ENCODE assay signal across 15 mouse cellular contexts in genomic region chr2:10671299-10671632, GRCm38 (mm10).
DNase-seq lines count a peak whose midpoint lies in the region; ATAC-seq and TF ChIP-seq lines count a peak whose summit lies in the region.
"Had no signal": no experiment of that assay in that cellular context is flagged by ENCODE, and none has a peak within 500 bp of the region (broad histone marks: within the 10 kb centered on the region; RNA-seq: fewer than 3 reads in every experiment).

No protein-coding gene starts in this region.

- DNase-seq in kidney, postnatal 0 days (ENCODE audit: low spot score) = no peak
- no peak for DNase-seq in forebrain, embryonic 14.5 days (ENCODE audit: low spot score)
- no peak for DNase-seq in hindbrain, embryonic 10.5 days (ENCODE audit: low spot score)
- no peak for DNase-seq in thymus, adult 18-20 months
- DNase-seq in thymus, postnatal 4 days = no peak
- DNase-seq: cerebellum, postnatal 10 days; left cerebral cortex, postnatal 4 days; thymus, postnatal 14 days had no signal

- H3K4me1 ChIP-seq in kidney, postnatal 0 days (replicated peaks; ENCODE audit: insufficient read depth, low read length) = 0 out of 2 replicates have a peak, but pooled peaks cover 10% of the 10 kb centered on the region
- peaks cover 24% of the 10 kb centered on the region for H3K4me1 ChIP-seq in kidney, embryonic 15.5 days
- H3K4me1 ChIP-seq in forebrain, embryonic 14.5 days (ENCODE audit: control insufficient read depth, insufficient read depth, low read length) = peaks cover 9% of the 10 kb centered on the region; the same call in 1 of the 2 replicates
- peaks cover 15% of the 10 kb centered on the region for H3K4me1 ChIP-seq in hindbrain, embryonic 10.5 days (replicated peaks)
- peaks cover 11% of the 10 kb centered on the region for H3K4me1 ChIP-seq in midbrain, embryonic 16.5 days (ENCODE audit: control insufficient read depth, insufficient read depth, low read length)

- TF ChIP-seq CTCF in kidney, postnatal 0 days (IDR thresholded peaks at IDR 0.05; ENCODE audit: low read depth) = no peak

- H3K9me3 ChIP-seq in kidney, postnatal 0 days (replicated peaks; ENCODE audit: low read length) = no peaks in the 10 kb centered on the region
- H3K9me3 ChIP-seq in kidney, embryonic 15.5 days (replicated peaks) = no peaks in the 10 kb centered on the region
- H3K9me3 ChIP-seq in forebrain, embryonic 14.5 days (replicated peaks; ENCODE audit: control insufficient read depth, low read length) = no peaks in the 10 kb centered on the region
- no peaks in the 10 kb centered on the region for H3K9me3 ChIP-seq in hindbrain, embryonic 10.5 days
- H3K9me3 ChIP-seq in midbrain, embryonic 16.5 days (replicated peaks; ENCODE audit: control insufficient read depth, low read length, poor library complexity, severe bottlenecking) = no peaks in the 10 kb centered on the region
- H3K9me3 ChIP-seq: embryonic facial prominence, embryonic 12.5 days; heart, embryonic 15.5 days; megakaryocyte, embryonic 14.5 days had no signal

- no peaks in the 10 kb centered on the region for H3K36me3 ChIP-seq in kidney, postnatal 0 days (ENCODE audit: insufficient read depth, low read length)
- no peaks in the 10 kb centered on the region for H3K36me3 ChIP-seq in kidney, embryonic 15.5 days
- no peaks in the 10 kb centered on the region for H3K36me3 ChIP-seq in forebrain, embryonic 14.5 days (ENCODE audit: control insufficient read depth, insufficient read depth, low read length)
- H3K36me3 ChIP-seq in hindbrain, embryonic 10.5 days = no peaks in the 10 kb centered on the region
- H3K36me3 ChIP-seq in midbrain, embryonic 16.5 days (ENCODE audit: control insufficient read depth, insufficient read depth, low read length) = no peaks in the 10 kb centered on the region
- H3K36me3 ChIP-seq: embryonic facial prominence, embryonic 12.5 days; heart, embryonic 15.5 days had no signal

- no peak overlapping the region for H3K9ac ChIP-seq in kidney, postnatal 0 days (ENCODE audit: low read depth, low read length)
- H3K9ac ChIP-seq in kidney, embryonic 15.5 days = no peak overlapping the region
- no peak overlapping the region for H3K9ac ChIP-seq in forebrain, embryonic 14.5 days (ENCODE audit: low read length)
- no peak overlapping the region for H3K9ac ChIP-seq in midbrain, embryonic 16.5 days (ENCODE audit: low read depth, low read length)
- H3K9ac ChIP-seq: embryonic facial prominence, embryonic 12.5 days; heart, embryonic 15.5 days had no signal

- peak; percentile 57; the same call in 1 of the 2 replicates for ATAC-seq in kidney, postnatal 0 days (replicated peaks; ENCODE audit: low FRiP score, low read depth)
- no peak for ATAC-seq in kidney, embryonic 15.5 days (replicated peaks; ENCODE audit: low FRiP score)
- ATAC-seq in forebrain, embryonic 14.5 days = peak; percentile 50; the same call in 1 of the 2 replicates
- ATAC-seq in midbrain, embryonic 16.5 days = peak; percentile 79
- ATAC-seq: CD4-positive, CD25-positive, alpha-beta regulatory T cell, adult 4 months; intestine, embryonic 16.5 days had no signal

- no peak overlapping the region for H3K4me2 ChIP-seq in kidney, postnatal 0 days (ENCODE audit: low read length)
- no peak overlapping the region for H3K4me2 ChIP-seq in kidney, embryonic 15.5 days
- no peak overlapping the region for H3K4me2 ChIP-seq in forebrain, embryonic 14.5 days (ENCODE audit: low read length)
- H3K4me2 ChIP-seq in midbrain, embryonic 16.5 days (ENCODE audit: low read length) = peak overlapping the region; percentile 39
- H3K4me2 ChIP-seq: embryonic facial prominence, embryonic 12.5 days; heart, embryonic 15.5 days had no signal

- no peaks in the 10 kb centered on the region for H3K27me3 ChIP-seq in kidney, postnatal 0 days (ENCODE audit: insufficient read depth, low read length)
- H3K27me3 ChIP-seq in kidney, embryonic 15.5 days = peaks cover 9% of the 10 kb centered on the region; the same call in 1 of the 2 replicates
- H3K27me3 ChIP-seq in forebrain, embryonic 14.5 days (replicated peaks; ENCODE audit: control insufficient read depth, insufficient read depth, low read length) = no peaks in the 10 kb centered on the region
- H3K27me3 ChIP-seq in hindbrain, embryonic 10.5 days (ENCODE audit: insufficient read depth, poor library complexity, severe bottlenecking) = no peaks in the 10 kb centered on the region
- H3K27me3 ChIP-seq in midbrain, embryonic 16.5 days (ENCODE audit: control insufficient read depth, insufficient read depth, low read depth, low read length) = no peaks in the 10 kb centered on the region
- H3K27me3 ChIP-seq: embryonic facial prominence, embryonic 12.5 days; heart, embryonic 15.5 days; megakaryocyte, embryonic 14.5 days had no signal

- no peak overlapping the region for H3K4me3 ChIP-seq in kidney, postnatal 0 days (replicated peaks; ENCODE audit: low read depth, low read length)
- no peak overlapping the region for H3K4me3 ChIP-seq in kidney, embryonic 15.5 days (replicated peaks)
- no peak overlapping the region for H3K4me3 ChIP-seq in forebrain, embryonic 14.5 days (ENCODE audit: low read depth, low read length)
- H3K4me3 ChIP-seq in hindbrain, embryonic 10.5 days = no peak overlapping the region
- H3K4me3 ChIP-seq in midbrain, embryonic 16.5 days (ENCODE audit: low read depth, low read length) = peak overlapping the region; percentile 14; the same call in 1 of the 2 replicates
- H3K4me3 ChIP-seq: embryonic facial prominence, embryonic 12.5 days; heart, embryonic 15.5 days; megakaryocyte, embryonic 14.5 days had no signal

- WGBS in kidney, postnatal 0 days = 43% methylated on average over 2 of the region's 2 CpGs
- 53% methylated on average over 2 of the region's 2 CpGs for WGBS in kidney, embryonic 15.5 days
- WGBS in forebrain, embryonic 14.5 days = 69% methylated on average over 2 of the region's 2 CpGs
- 76% methylated on average over 2 of the region's 2 CpGs for WGBS in hindbrain, embryonic 10.5 days
- WGBS in midbrain, embryonic 16.5 days = 44% methylated on average over 2 of the region's 2 CpGs

- no peak overlapping the region for H3K27ac ChIP-seq in kidney, postnatal 0 days
- H3K27ac ChIP-seq in kidney, embryonic 15.5 days = no peak overlapping the region
- no peak overlapping the region for H3K27ac ChIP-seq in forebrain, embryonic 14.5 days (ENCODE audit: low read depth, low read length)
- H3K27ac ChIP-seq in hindbrain, embryonic 10.5 days = 0 out of 2 replicates have a peak overlapping the region, but pooled peaks have one; percentile 35
- no peak overlapping the region for H3K27ac ChIP-seq in midbrain, embryonic 16.5 days (ENCODE audit: low read length)
- H3K27ac ChIP-seq: embryonic facial prominence, embryonic 12.5 days; heart, embryonic 15.5 days had no signal
